Mouse (Mus musculus) neutrophil, adult 5-6 weeks (primary cell): ENCODE results near the gene Gria1. TPM values are rescaled to one million over a fixed set of nuclear protein-coding genes. Genes with fewer than 3 reads are reported as not detected.

Source experiments
- ATAC-seq: fragments of 151-379, 151-347 bp; 2 replicates; pipeline ENCODE4 v1.8.0; 2017; ENCODE audit warnings: mild to moderate bottlenecking, moderate TSS enrichment; ENCODE audit not compliant: insufficient number of reproducible peaks, poor library complexity, low FRiP score, severe bottlenecking; ENCODE audit errors: extremely low read depth
- total RNA-seq: library from RNA; stranded (forward); fragments of 200-1000 nt; gene quantifications from 2 replicates; pipeline ENCODE4 v1.2.3, GENCODE M21; 2017

The Gria1 gene
- total RNA-seq, 1 experiment from 2014 or later = not detected

DNA sequence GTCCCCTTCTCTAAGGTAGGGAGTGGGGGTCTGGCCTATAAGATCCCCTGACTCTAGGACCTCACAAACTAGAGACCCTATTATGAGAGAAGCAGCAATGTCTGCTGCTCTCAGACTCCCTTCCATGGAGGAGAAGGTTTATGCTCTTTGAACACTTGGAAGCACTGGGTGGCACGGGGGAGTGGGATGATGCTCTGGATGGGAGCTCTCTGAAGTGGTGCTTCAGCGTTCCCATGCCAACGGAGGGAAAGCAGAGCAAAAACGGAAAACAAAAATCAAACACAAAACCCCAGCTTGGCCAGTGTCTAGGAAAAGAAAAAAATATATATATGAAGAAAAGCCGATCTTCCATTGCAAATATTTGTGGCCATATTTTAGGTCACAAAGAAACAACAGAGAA is 33.0 kb downstream of the Gria1 start:
- no peak for ATAC-seq

DNA sequence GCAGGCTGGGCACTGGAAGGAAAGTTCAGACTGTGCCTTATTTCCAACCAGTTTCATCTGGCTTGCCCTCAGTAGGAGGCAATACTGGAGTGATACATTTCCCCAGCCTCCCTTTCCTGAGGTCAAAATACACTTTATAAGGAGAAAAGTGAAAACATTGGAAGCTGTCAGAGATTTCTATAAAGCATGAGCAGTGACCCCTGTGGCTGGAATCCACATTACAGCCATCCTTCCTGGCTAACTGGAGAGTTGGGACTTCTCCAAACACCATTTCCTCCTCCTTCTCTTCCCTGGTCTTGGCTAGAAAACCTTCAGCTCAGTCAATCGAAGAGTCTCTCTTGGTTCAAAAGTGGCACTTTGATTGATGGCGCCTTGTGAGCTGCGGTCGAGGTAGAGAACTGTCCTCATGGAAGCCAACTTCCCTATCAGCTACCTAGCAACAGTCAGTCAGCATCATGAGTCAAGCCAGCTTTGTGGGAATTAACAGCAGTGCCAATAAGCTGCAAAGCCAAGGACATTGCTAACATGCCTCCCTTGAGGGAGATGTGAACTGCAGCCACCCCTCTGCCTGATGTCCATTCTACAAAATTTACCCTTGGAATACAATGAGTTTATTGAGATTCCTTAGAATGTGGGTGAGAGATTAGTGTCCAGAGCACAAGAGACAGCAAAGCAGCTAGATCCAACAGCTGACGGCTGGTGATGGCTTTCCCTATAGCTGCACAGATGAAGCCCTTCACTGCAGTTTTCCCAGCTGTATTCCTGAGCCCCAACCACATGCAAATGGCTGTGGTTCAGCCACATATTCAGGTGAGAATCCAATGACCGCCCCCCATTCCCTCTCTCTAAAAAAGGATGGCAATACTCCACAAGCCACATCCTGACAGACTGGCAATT is 40.7 kb downstream of the Gria1 start:
- no peak for ATAC-seq

DNA sequence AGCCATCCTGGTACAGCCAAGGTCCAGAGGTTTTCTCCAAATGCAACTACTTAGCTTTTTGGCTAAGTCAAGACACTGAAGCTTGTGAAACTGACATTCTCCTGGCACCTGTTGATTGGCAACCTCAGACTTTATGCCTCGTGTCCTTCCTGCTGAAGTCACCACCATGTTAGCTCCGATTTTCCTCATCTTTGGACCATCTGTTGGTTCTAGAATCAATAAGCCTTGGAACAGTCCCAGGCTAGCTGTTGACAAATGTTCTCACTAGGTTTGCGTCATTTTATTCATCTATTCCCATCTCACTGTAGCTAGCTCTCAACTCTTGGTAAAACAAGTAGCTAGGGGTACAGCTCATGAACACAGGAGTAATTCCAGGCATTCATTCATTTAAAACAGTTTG is 51.3 kb downstream of the Gria1 start:
- no peak for ATAC-seq

DNA sequence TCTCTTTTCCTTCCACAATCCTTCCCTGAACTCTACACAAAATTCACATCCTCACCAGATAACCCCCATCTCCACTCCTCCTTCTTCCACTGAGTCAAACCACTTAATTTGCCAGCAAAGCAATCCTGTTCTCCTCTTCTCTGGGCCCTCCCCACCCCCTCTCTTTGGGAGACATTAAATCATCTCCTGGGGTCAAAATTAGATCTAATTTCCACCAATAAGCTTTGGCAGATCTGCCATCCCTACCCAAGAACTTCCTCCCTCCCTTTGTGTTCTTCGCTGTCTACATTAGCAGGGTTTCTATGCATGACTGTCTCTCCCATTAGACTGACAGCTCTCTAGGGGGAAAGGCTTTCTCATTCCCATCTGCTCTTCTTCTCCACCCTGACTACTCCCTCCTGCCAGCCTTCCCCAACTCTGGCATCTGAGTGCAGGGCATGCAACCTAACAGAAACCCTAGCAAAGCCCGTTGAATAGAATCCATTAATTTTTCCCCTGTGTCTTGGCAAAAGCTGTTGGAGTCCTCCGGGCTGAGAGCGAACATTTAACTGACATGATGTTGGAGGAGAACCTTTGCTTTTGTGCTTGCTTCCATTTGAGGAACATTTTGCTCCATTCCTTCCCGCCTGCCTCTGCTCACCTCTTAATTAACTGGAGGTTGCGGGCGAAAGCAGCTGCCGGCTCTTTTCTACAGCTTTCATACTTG is 59.2 kb downstream of the Gria1 start:
- ATAC-seq = no peak

DNA sequence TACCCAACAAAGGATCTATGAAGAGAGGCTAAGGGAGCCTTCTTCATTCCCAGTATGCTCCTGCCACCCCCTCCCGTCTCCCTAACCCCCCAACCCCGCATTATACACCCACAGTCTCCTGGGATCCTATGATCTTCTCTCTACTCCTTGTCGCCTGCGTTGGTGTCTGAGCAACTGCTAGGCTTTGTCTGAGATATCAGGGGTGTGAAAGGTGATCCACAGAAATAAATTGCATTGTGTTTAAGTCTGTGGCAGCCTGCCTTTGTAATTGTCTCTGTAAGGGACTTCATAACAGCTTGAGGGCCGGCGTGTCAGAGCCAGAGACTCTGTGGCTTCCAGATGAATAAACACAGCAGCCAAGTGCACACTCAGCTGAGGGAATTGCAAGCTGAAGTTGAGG is 61.0 kb downstream of the Gria1 start:
- no peak for ATAC-seq

DNA sequence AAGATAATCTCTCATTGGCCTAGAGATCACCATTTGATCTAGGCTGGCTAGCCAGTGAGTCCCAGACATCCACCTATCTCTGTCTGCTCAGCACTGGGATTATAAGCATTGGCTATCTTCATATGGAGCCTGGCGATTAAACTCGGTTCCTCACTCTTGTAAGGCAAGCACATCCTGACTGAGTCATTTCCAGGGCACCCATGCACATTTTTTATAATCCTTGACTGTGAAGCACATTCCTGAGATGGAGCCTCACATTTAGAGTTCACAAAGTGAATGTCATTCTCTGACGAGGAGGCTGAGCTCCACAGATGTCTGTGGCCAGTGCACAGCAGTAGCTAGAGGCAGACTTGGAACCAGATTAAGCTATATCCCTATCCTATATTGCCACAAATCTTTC is 68.2 kb downstream of the Gria1 start:
- ATAC-seq = no peak

DNA sequence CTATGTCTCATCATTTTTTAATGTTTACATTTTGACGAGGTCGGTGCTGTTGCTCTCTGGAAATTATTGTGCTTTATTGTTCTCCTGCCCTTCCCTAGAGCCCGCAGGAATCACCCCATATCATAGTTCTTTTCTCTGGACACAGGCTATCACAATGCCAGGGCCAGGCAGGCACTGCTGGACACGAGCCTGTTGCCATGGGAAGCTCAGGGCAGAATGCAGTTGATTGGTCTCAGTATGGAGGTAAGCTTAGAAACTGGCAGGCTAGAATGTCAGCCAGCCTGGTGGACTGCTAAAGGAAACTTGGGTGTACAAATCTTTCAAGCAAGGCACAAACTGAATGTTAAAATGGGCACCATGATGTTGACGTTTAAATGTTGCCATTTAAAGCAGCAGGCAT is 78.3 kb downstream of the Gria1 start:
- ATAC-seq = no peak

DNA sequence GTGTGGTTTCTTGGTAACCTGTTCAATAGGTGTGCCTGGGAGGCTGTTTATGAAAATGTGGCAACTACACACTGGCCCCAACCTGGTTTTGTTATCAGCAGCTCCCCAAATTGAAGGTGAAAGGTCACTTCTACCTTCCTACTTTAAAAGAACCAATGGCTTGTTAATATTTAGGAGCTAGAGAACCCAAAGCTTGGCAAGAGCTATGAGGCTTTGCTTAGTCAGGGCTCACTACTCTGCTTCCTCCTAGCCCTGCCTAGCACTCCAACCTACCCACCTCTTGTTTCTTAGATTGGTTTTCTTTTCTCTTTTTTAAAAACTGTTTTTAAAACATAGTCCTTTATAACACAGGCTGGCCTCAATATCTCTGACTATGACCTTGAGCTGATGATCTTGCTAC is 79.5 kb downstream of the Gria1 start:
- ATAC-seq = no peak

DNA sequence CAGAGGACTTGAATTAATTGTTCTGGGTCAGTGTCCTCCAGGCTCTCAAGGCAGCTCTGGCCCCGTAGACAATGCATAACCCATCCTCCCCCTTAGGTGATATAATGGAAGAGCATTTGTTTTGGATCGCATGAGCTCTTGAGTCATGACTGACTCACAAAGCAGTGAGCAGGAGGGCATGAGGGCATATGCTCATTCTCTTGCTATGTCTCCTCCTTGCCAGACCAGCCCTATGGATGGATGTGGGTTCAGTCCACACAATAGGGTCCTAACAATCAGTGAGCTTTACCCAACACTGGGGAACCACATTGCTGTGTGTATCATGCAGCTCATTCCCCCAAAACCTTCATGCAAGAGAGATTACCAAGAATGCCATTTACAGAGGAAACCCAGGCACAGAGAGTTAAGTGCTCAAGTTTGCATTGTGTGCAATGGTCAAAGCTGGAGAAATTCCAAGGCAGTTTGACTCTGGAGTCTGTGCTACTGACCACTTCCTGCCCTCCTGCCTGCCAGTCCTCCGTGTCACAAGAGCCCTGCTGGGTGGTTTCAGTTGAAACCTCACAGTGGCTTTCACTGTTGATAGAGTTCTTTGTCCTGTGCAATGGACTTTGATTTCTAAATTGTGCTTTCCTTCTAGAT is 80.2 kb downstream of the Gria1 start:
- ATAC-seq = no peak

DNA sequence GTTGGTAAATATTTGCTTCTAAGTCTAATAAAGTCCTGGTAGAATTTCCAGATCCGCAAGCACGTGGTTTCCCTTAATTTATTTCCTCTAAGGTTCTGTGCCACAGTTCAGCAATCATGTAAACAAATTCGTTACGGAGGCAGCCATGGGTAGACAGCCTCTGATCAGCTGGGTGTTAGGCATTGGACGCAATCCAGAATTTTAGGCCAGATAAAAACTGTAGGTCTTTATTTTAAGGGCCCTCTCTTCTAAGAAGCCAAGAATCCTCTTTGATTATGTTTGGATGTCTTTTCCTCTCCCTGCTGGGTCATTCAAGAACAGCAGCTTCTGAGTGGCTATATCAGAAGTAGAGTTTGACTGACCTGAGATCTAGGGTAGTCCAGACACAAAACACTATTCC is 89.3 kb downstream of the Gria1 start:
- ATAC-seq = no peak

DNA sequence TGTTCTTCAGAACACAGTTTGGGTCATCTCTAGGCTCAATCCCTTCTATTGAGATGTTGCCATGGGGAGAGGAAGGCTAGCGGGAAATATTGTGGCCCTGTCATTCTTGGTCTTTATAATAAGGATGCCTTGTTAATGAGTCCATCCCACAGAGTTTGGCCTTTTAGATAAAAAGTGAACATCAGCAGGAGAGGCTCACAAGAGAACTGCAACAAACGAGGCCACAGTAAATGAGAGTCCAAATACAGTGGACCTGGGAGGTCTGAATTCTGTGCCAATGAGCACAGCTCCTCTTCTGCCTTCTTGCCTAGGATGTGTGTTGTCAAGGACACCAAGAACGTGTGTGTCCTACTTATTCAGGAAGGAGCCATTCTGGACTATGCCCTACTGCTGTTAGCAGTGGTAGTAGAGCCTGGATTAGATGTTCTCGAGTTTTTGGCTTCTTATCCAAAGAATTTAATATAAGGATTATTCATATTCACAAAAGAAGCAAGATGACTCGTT is 92.6 kb downstream of the Gria1 start:
- ATAC-seq = no peak

DNA sequence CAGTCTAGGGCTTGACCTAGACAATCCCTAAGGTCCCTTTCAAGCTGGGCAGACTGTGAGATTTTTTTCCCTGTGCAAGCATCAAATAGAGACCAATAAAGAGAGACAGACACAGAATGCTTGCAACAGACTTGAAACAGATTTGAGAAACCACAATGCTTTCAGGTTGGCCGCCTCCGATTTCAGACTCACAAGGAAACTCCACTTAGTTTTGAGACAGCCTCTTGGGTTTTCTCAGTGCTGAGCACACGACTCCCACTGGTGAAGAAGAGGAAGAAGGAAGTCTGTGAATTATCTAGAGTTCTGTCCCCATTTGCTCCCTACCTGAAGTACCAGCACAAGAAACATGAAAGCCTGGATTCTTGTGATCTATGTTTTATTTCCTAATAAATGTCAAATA is 94.5 kb downstream of the Gria1 start:
- ATAC-seq = no peak

DNA sequence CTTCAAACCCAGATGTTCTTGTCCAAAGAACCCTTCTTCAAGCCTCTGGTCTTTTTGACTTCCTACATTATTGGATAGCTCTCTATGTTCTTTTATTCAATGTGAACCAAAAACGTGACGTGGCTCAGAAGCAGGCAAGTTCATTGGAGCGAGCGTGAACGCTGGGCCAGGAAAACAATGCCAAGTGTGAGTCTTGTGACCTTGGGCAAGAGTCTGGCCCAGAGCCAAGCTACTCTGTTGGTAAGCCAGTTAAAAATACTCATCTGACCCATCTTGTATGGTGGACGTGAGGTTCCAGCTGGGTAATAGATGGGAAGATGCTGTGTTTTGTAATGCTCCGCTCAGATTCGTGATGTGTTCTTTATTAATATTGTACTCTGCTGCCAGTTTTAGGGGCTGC is 101.2 kb downstream of the Gria1 start:
- ATAC-seq = no peak

DNA sequence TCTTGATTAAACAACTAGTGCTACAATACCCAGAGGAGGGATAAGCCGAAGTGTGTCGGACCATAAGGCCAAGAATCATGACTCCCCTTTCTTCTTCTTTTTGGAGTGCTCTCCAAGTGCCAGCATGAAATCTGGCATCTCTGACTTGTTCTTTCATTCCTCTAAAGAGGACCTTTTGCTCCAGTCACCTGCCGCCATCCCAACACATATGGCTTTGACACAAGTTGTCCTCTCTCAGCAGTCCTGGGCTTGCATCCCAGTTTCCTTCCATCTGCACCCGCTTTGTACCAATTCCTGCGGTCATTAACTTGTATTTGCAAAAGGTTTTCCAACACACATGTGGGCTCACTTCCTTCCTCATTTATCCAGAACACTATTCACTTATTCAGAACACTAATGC is 103.2 kb downstream of the Gria1 start:
- ATAC-seq = no peak

DNA sequence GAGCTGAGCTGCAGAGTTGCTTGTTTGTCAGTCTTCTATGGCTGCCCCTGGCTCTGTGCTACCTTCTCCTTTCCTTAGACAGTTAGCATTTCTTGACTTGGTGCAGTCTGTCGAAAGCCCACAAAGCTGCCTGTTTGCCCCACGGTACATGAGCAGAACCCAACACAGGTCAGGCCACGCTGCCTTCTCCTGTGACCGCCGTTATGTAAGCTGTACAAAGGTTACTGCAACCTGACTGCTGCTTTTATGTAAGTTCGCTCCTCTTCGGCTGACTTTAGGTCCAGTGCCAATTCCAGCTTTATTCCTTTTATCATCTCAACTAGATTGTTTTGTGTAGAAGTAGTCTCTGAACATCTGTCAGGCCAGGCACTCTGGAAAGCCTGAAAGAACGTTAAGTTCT is 115.9 kb downstream of the Gria1 start:
- no peak for ATAC-seq

DNA sequence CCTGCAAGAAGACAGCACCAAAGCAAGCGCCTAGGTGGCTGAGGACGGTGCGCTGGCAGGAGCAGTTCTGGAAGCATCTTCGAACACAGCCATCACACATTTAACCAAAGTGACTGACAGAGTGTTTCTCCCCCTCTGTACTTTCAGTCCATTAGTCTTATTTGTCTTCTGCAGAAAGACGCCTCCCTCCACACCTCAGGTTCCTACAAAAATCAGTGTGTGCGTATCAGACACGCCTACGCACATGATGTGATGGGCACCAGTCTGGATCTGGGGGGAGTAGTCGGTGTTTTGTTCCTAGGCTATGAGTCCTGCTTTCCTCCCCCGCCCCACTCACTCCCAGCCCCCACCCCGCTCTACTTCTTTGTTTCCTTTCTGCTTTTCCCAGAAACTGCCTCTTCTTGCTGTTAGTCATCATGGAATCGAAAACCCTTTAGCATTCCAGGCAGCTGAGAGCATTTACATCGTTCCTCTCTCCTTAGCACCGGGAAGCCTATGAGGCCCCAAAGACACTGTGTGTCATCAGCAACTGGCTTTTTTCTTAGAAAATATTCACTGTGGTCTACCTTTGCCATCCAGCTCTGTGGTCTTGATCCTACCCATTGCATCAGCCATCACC is 129.1 kb downstream of the Gria1 start:
- ATAC-seq = no peak

DNA sequence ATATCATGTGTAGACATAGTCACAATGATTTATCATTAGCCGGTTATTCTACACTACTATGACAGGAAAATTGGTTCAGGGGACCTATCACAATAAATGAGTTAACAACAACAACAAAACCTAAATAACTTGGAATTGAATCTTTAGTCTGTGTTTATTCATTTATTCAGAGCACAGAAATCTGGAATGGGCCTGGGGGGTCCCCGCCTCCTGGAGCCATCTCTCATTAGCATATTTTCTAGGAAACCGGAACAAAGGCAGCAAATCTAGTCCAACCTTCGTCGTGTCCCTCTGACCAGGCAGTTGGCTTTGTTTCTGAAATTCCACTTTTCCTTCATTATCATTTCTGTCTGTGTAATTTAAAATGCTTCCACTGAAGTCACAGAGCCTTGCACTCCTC is 132.5 kb downstream of the Gria1 start:
- ATAC-seq = no peak

DNA sequence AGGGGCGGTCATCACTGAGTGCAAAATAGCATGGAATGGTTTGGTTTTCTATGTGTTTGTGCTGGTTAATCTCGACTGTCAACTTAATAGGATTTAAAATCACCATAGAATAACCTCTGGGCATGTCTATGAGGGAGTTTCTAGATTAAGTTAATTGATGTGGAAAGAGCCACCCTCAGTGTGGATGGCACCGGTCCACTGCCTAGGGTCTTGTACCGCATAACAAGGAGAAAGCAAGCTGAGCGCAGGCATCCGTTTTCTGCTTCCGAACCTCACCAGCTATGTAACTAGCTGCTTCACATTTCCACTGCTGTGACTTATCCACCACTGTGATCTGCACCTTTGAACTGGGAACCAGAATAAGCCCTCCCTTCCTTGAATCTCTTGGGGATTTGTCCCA is 134.0 kb downstream of the Gria1 start:
- ATAC-seq = no peak

DNA sequence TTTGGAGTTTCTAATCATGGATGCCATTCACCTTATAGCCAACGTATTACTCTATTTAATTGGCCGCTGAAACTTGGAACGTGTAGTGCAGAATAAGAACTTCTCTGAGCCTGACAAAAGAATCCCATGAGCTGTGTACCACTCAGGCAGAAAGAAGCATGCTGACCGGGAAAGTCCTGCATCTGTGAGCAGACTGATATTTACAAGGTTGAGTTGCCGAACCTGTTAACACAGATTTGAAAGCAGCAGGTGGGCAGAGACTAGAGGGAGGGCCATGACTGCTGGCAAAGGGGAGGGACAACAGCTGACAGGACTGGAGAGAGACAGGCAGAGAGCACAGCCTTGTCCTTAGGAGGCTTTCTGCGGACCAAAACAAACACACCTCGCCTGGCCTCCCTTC is 134.5 kb downstream of the Gria1 start:
- no peak for ATAC-seq
